Mouse (Mus musculus): ENCODE results near the gene Sdcbp2. TPM values are rescaled to one million over a fixed set of nuclear protein-coding genes. Genes with fewer than 3 reads are reported as not detected.
A peak's percentile ranks its signal among the peaks of the same experiment; 100 is the strongest.

Sdcbp2 gene
- total and polyA plus RNA-seq, 3 experiments = 0.25 TPM; not detected in 2

DNA sequence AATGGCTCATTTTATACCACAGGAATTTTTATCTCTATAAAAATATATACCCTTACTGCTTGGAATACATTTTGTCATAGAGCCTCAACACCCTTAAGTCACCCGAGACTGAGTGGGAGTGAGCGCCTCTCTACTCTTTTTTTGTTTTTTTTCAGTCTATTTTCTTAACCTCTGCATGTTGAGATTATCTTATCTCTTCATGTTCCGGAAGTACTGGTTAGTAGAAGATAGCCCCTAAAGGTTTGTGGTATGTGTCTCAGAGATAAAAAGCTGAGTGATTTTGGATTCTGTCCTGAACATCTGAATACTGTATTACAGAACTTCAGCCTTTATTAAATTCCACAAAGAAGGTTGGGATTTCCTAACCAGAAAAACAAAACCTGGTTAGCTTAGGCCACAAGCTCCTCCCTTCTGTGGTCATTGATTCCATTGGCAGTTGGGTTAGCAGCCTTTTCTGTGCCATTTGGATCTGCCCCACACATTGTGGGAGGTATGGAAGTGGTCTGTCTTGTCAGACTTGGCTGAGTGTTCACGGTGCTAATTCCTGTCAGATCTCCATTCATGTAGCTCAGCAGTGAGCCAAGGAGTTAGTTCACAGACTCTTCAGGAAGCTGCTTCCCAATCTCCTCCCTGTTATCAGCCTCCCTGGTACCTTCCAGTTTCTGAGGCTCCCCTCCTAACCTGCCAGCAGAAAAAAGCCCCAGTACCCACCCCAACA, 47.9 kb upstream of the Sdcbp2 start:
- H3K79me2 ChIP-seq (ENCODE audit: control insufficient read depth, insufficient read depth, low read length, poor library complexity) = no peaks in the 10 kb centered on the region
- TF ChIP-seq TBP (IDR thresholded peaks at IDR 0.05; ENCODE audit: low read depth, low read length) (no peak), CHD1 (IDR thresholded peaks at IDR 0.05; ENCODE audit: low read depth, low read length) (no peak), MYB (IDR thresholded peaks at IDR 0.05; ENCODE audit: low read depth, low read length) (no peak), TAL1 (IDR thresholded peaks at IDR 0.05; ENCODE audit: low read length) (peak; percentile 81), GATA1 (IDR thresholded peaks at IDR 0.05; ENCODE audit: low read depth, low read length) (peak; percentile 98), HCFC1 (IDR thresholded peaks at IDR 0.05; ENCODE audit: low read depth, low read length) (no peak), ZMIZ1 (IDR thresholded peaks at IDR 0.05; ENCODE audit: low read depth, low read length) (no peak), BHLHE40 (IDR thresholded peaks at IDR 0.05; ENCODE audit: borderline replicate concordance, low read depth, low read length) (peak; percentile 59; the same call in 1 of the 2 replicates), JUND (IDR thresholded peaks at IDR 0.05; ENCODE audit: low read depth, low read length) (no peak), SMC3 (IDR thresholded peaks at IDR 0.05; ENCODE audit: low read depth, low read length) (no peak), NELFE (IDR thresholded peaks at IDR 0.05; ENCODE audit: low read depth, low read length) (no peak), KAT2A (conservative IDR thresholded peaks at IDR 0.05; ENCODE audit: low read depth, low read length) (no peak), GABPA (IDR thresholded peaks at IDR 0.05; ENCODE audit: low read depth, low read length) (no peak), ETS1 (IDR thresholded peaks at IDR 0.05; ENCODE audit: low read depth, low read length) (peak; percentile 87), POLR2A (IDR thresholded peaks at IDR 0.05; ENCODE audit: control insufficient read depth in 1 of 2, insufficient read depth in 1 of 2, low read depth in 1 of 2, low read length in 2 of 2, poor library complexity in 1 of 2) (no peak), MAX (IDR thresholded peaks at IDR 0.05; ENCODE audit: low read length) (no peak), RCOR1 (IDR thresholded peaks at IDR 0.05; ENCODE audit: low read depth, low read length) (peak; percentile 100), USF2 (IDR thresholded peaks at IDR 0.05; ENCODE audit: borderline replicate concordance in 1 of 2, insufficient read depth in 1 of 2, low read depth in 1 of 2, low read length in 2 of 2) (no peak), ELF1 (IDR thresholded peaks at IDR 0.05; ENCODE audit: low read depth, low read length) (no peak), ZC3H11A (IDR thresholded peaks at IDR 0.05; ENCODE audit: low read depth, low read length) (no peak), MYC (IDR thresholded peaks at IDR 0.05; ENCODE audit: low read depth, low read length) (no peak), EP300 (IDR thresholded peaks at IDR 0.05; ENCODE audit: low read depth in 1 of 2, low read length in 2 of 2) (peak; percentile 94 to 95), MXI1 (IDR thresholded peaks at IDR 0.05; ENCODE audit: low read depth, low read length) (peak; percentile 56; the same call in 1 of the 2 replicates), MAZ (IDR thresholded peaks at IDR 0.05; ENCODE audit: low read depth, low read length) (no peak), SIN3A (IDR thresholded peaks at IDR 0.05; ENCODE audit: low read length) (peak; percentile 80), MAFK (IDR thresholded peaks at IDR 0.05; ENCODE audit: borderline replicate concordance, low read depth, low read length) (peak; percentile 74; the same call in 1 of the 2 replicates), POLR2AphosphoS2 (IDR thresholded peaks at IDR 0.05; ENCODE audit: low read length) (0 out of 2 replicates have a peak, but pooled peaks have one; percentile 52), CHD2 (IDR thresholded peaks at IDR 0.05; ENCODE audit: low read length) (no peak), TCF12 (IDR thresholded peaks at IDR 0.05; ENCODE audit: low read depth, low read length) (peak; percentile 98), ZNF384 (IDR thresholded peaks at IDR 0.05; ENCODE audit: low read depth, low read length) (peak; percentile 87), MEF2A (IDR thresholded peaks at IDR 0.05; ENCODE audit: extremely low read depth, insufficient replicate concordance, low read depth, low read length, poor library complexity, severe bottlenecking) (no peak), CTCF (IDR thresholded peaks at IDR 0.05 in 2 of 3, conservative IDR thresholded peaks at IDR 0.05 in 1 of 3; ENCODE audit: control insufficient read depth in 1 of 3, insufficient read depth in 1 of 3, low read depth in 2 of 3, low read length in 3 of 3, poor library complexity in 1 of 3, severe bottlenecking in 1 of 3) (no peak), E2F4 (IDR thresholded peaks at IDR 0.05; ENCODE audit: borderline replicate concordance, low read depth, low read length) (no peak), ZKSCAN1 (IDR thresholded peaks at IDR 0.05; ENCODE audit: low read depth, low read length) (no peak)
- no peak overlapping the region for H3K27ac ChIP-seq (ENCODE audit: control insufficient read depth, low read depth, low read length)
- H3K27me3 ChIP-seq (ENCODE audit: control insufficient read depth in 1 of 2, insufficient read depth in 2 of 2, low read length in 2 of 2) = no peaks in the 10 kb centered on the region
- no peak overlapping the region for H3K9ac ChIP-seq (ENCODE audit: control insufficient read depth, low read depth, low read length, poor library complexity, severe bottlenecking)
- H3K36me3 ChIP-seq (ENCODE audit: control insufficient read depth in 1 of 2, insufficient read depth in 2 of 2, low read length in 2 of 2) = peaks cover 0 to 18% of the 10 kb centered on the region in 2 experiments; a peak in 2 of 4 replicates
- no peak overlapping the region for H3K4me3 ChIP-seq (ENCODE audit: control insufficient read depth in 1 of 2, insufficient read depth in 1 of 2, low read depth in 2 of 2, low read length in 2 of 2)
- H3K9me3 ChIP-seq (replicated peaks; ENCODE audit: insufficient read depth, low read length) = no peaks in the 10 kb centered on the region
- peaks cover 3 to 10% of the 10 kb centered on the region in 2 experiments for H3K4me1 ChIP-seq (ENCODE audit: control insufficient read depth in 1 of 2, insufficient read depth in 2 of 2, low read length in 2 of 2)
- peak; percentile 49 for DNase-seq (ENCODE audit: low read depth, low spot score)

Data from MEL (cell line).